Mouse (Mus musculus): ENCODE measurements at regions not wholly inside any gene's neighbourhood (a gene's known extent, or its start where the extent isn't known, plus 50 kb on each side); places are given as distances from the start of the nearest gene placed in this dataset.

- TF ChIP-seq CTCF (IDR thresholded peaks at IDR 0.05; ENCODE audit: insufficient read depth, low read length): no peak
- no peak for TF ChIP-seq POLR2A (IDR thresholded peaks at IDR 0.05; ENCODE audit: borderline replicate concordance, extremely low read depth, low read depth, low read length)
- 8% methylated on average over 2 of the region's 2 CpGs for WGBS
- peak; percentile 31 for DNase-seq
- peaks cover 5% of the 10 kb centered on the region for H3K4me1 ChIP-seq (ENCODE audit: control insufficient read depth, insufficient read depth, low read length)
- no peak overlapping the region for H3K4me3 ChIP-seq (replicated peaks; ENCODE audit: extremely low read depth, low read depth, low read length)
Observed at GRCm38 (mm10) chr3:80058722-80059121, 174.4 kb downstream of the Fam198b start.

- no peak for DNase-seq
- TF ChIP-seq POLR2A (IDR thresholded peaks at IDR 0.05; ENCODE audit: borderline replicate concordance, extremely low read depth, low read depth, low read length): no peak
- TF ChIP-seq CTCF (IDR thresholded peaks at IDR 0.05; ENCODE audit: insufficient read depth, low read length): no peak
- 78% methylated on average over 5 of the region's 5 CpGs for WGBS
- no peaks in the 10 kb centered on the region for H3K4me1 ChIP-seq (ENCODE audit: control insufficient read depth, insufficient read depth, low read length)
- no peak overlapping the region for H3K4me3 ChIP-seq (replicated peaks; ENCODE audit: extremely low read depth, low read depth, low read length)
Observed at GRCm38 (mm10) chr3:80070726-80071125, 186.4 kb downstream of the Fam198b start.

- peak; percentile 48 for DNase-seq
- TF ChIP-seq CTCF (IDR thresholded peaks at IDR 0.05; ENCODE audit: insufficient read depth, low read length) (peak; percentile 86), POLR2A (IDR thresholded peaks at IDR 0.05; ENCODE audit: borderline replicate concordance, extremely low read depth, low read depth, low read length) (no peak)
- WGBS: 9% methylated on average over 10 of the region's 10 CpGs
Observed at GRCm38 (mm10) chr3:80079801-80080418, 195.6 kb downstream of the Fam198b start.

GRCm38 (mm10) chr3:80081210-80081609 lies 196.9 kb downstream of the Fam198b start:
- DNase-seq: no peak
- WGBS: 40% methylated on average over 7 of the region's 7 CpGs
- no peak overlapping the region for H3K4me3 ChIP-seq (replicated peaks; ENCODE audit: extremely low read depth, low read depth, low read length)

More at GRCm38 (mm10) chr3:80079801-80080418, 195.6 kb downstream of the Fam198b start:
- Histone ChIP-seq H3K4me1 (ENCODE audit: control insufficient read depth, insufficient read depth, low read length) (no peaks in the 10 kb centered on the region), H3K4me3 (replicated peaks; ENCODE audit: extremely low read depth, low read depth, low read length) (no peak overlapping the region)

GRCm38 (mm10) chr3:80082780-80083519 lies 198.6 kb downstream of the Fam198b start:
- H3K4me3 ChIP-seq (replicated peaks; ENCODE audit: extremely low read depth, low read depth, low read length): no peak overlapping the region
- H3K4me1 ChIP-seq (ENCODE audit: control insufficient read depth, insufficient read depth, low read length): no peaks in the 10 kb centered on the region
- DNase-seq: no peak
- TF ChIP-seq POLR2A (IDR thresholded peaks at IDR 0.05; ENCODE audit: borderline replicate concordance, extremely low read depth, low read depth, low read length) (no peak), CTCF (IDR thresholded peaks at IDR 0.05; ENCODE audit: insufficient read depth, low read length) (no peak)
- WGBS: 71% methylated on average over 8 of the region's 8 CpGs

More at GRCm38 (mm10) chr3:80081210-80081609, 196.9 kb downstream of the Fam198b start:
- no peaks in the 10 kb centered on the region for H3K4me1 ChIP-seq (ENCODE audit: control insufficient read depth, insufficient read depth, low read length)
- no peak for TF ChIP-seq CTCF (IDR thresholded peaks at IDR 0.05; ENCODE audit: insufficient read depth, low read length)
- no peak for TF ChIP-seq POLR2A (IDR thresholded peaks at IDR 0.05; ENCODE audit: borderline replicate concordance, extremely low read depth, low read depth, low read length)

GRCm38 (mm10) chr3:80084168-80084567 lies 199.8 kb downstream of the Fam198b start:
- no peak for DNase-seq
- WGBS: 65% methylated on average over 3 of the region's 3 CpGs
- Histone ChIP-seq H3K4me3 (replicated peaks; ENCODE audit: extremely low read depth, low read depth, low read length) (no peak overlapping the region), H3K4me1 (ENCODE audit: control insufficient read depth, insufficient read depth, low read length) (no peaks in the 10 kb centered on the region)
- TF ChIP-seq POLR2A (IDR thresholded peaks at IDR 0.05; ENCODE audit: borderline replicate concordance, extremely low read depth, low read depth, low read length): no peak
- TF ChIP-seq CTCF (IDR thresholded peaks at IDR 0.05; ENCODE audit: insufficient read depth, low read length): no peak

GRCm38 (mm10) chr3:80099625-80100024 lies 215.3 kb downstream of the Fam198b start:
- no peak for DNase-seq
- 68% methylated on average over 3 of the region's 3 CpGs for WGBS
- TF ChIP-seq CTCF (IDR thresholded peaks at IDR 0.05; ENCODE audit: insufficient read depth, low read length) (no peak), POLR2A (IDR thresholded peaks at IDR 0.05; ENCODE audit: borderline replicate concordance, extremely low read depth, low read depth, low read length) (no peak)
- Histone ChIP-seq H3K4me1 (ENCODE audit: control insufficient read depth, insufficient read depth, low read length) (no peaks in the 10 kb centered on the region), H3K4me3 (replicated peaks; ENCODE audit: extremely low read depth, low read depth, low read length) (no peak overlapping the region)

GRCm38 (mm10) chr3:80120177-80120736 lies 235.9 kb downstream of the Fam198b start:
- WGBS: 70% methylated on average over 1 of the region's 1 CpGs

GRCm38 (mm10) chr3:80123666-80124065 lies 239.3 kb downstream of the Fam198b start:
- WGBS: 66% methylated on average over 6 of the region's 6 CpGs
- TF ChIP-seq POLR2A (IDR thresholded peaks at IDR 0.05; ENCODE audit: borderline replicate concordance, extremely low read depth, low read depth, low read length) (no peak), CTCF (IDR thresholded peaks at IDR 0.05; ENCODE audit: insufficient read depth, low read length) (no peak)

More at GRCm38 (mm10) chr3:80120177-80120736, 235.9 kb downstream of the Fam198b start:
- no peak for TF ChIP-seq POLR2A (IDR thresholded peaks at IDR 0.05; ENCODE audit: borderline replicate concordance, extremely low read depth, low read depth, low read length)
- no peak for TF ChIP-seq CTCF (IDR thresholded peaks at IDR 0.05; ENCODE audit: insufficient read depth, low read length)
- DNase-seq: no peak
- H3K4me3 ChIP-seq (replicated peaks; ENCODE audit: extremely low read depth, low read depth, low read length): no peak overlapping the region
- no peaks in the 10 kb centered on the region for H3K4me1 ChIP-seq (ENCODE audit: control insufficient read depth, insufficient read depth, low read length)

More at GRCm38 (mm10) chr3:80123666-80124065, 239.3 kb downstream of the Fam198b start:
- H3K4me3 ChIP-seq (replicated peaks; ENCODE audit: extremely low read depth, low read depth, low read length): no peak overlapping the region
- no peak for DNase-seq
- no peaks in the 10 kb centered on the region for H3K4me1 ChIP-seq (ENCODE audit: control insufficient read depth, insufficient read depth, low read length)

All from lung, adult 2 months (tissue).